ENCODE assay signal across 22 mouse cellular contexts in the genomic region with DNA sequence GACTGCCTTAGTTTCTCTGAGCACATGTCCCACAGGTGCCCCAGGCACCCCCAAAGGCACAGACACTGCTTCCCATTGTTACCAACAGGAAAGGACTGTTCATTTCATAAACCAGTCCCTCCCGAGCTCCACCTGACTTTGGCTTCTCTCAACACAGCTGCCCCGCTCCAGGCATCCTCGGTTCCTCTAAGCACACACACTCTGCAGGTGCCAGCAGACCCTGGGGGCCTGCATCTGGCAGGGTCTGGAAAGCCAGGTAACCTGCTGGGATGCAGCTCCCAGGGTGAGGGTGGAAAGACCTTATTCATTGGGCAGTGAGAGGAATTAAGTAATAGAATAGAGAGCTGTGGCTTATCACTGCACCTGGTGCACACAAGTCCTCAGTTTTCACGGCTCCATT.
"Had no signal": no experiment of that assay in that cellular context is flagged by ENCODE, and none has a peak within 500 bp of the region (broad histone marks: within the 10 kb centered on the region; RNA-seq: fewer than 3 reads in every experiment).

No protein-coding gene starts in this region.

- H3K36me3 ChIP-seq: liver, embryonic 12.5 days; liver, embryonic 15.5 days; lung, embryonic 15.5 days; stomach, embryonic 15.5 days had no signal

- H3K4me1 ChIP-seq: kidney, embryonic 15.5 days; lung, embryonic 15.5 days; neural tube, embryonic 12.5 days; neural tube, embryonic 15.5 days; stomach, embryonic 15.5 days had no signal

- H3K27ac ChIP-seq: kidney, embryonic 15.5 days; left cerebral cortex, adult 2 months; liver, embryonic 12.5 days; liver, embryonic 15.5 days; lung, embryonic 15.5 days; neural tube, embryonic 12.5 days; neural tube, embryonic 15.5 days; stomach, embryonic 15.5 days had no signal

- H3K27me3 ChIP-seq: kidney, embryonic 15.5 days; liver, embryonic 12.5 days; liver, embryonic 15.5 days; lung, embryonic 15.5 days; neural tube, embryonic 12.5 days; neural tube, embryonic 15.5 days; stomach, embryonic 15.5 days had no signal

- H3K4me3 ChIP-seq: kidney, embryonic 15.5 days; left cerebral cortex, adult 2 months; liver, embryonic 12.5 days; liver, embryonic 15.5 days; lung, embryonic 15.5 days; neural tube, embryonic 12.5 days; neural tube, embryonic 15.5 days; stomach, embryonic 15.5 days had no signal

- H3K9me3 ChIP-seq: kidney, embryonic 15.5 days; liver, embryonic 12.5 days; liver, embryonic 15.5 days; lung, embryonic 15.5 days; neural tube, embryonic 12.5 days; stomach, embryonic 15.5 days had no signal

- ATAC-seq: liver, embryonic 12.5 days had no signal

- H3K9ac ChIP-seq: kidney, embryonic 15.5 days; liver, embryonic 12.5 days; liver, embryonic 15.5 days; lung, embryonic 15.5 days; neural tube, embryonic 12.5 days; neural tube, embryonic 15.5 days; stomach, embryonic 15.5 days had no signal

- H3K4me2 ChIP-seq: kidney, embryonic 15.5 days; liver, embryonic 12.5 days; liver, embryonic 15.5 days; lung, embryonic 15.5 days; midbrain, embryonic 11.5 days; neural tube, embryonic 12.5 days; neural tube, embryonic 15.5 days; stomach, embryonic 15.5 days had no signal

- DNase-seq: kidney, adult 11 months; kidney, adult 8-10 months; kidney, postnatal 10 days; kidney, postnatal 36 days; layer of hippocampus, postnatal 36 days; lung, adult 18-20 months; lung, postnatal 10 days; lung, postnatal 36 days; midbrain, embryonic 14.5 days; right cerebral cortex, adult 18-20 months; right cerebral cortex, postnatal 14 days; spleen, adult 18-20 months; thymus, postnatal 25 days had no signal
